Mouse (Mus musculus) forebrain, embryonic 13.5 days (tissue): ENCODE data around the gene Zfp619. TPM values are rescaled to one million over a fixed set of nuclear protein-coding genes. Genes with fewer than 3 reads are reported as not detected.
"Not testable (repeated sequence)": the region's sequence is repeated elsewhere in the genome, so short reads cannot be mapped to it uniquely, and the experiment has no call there.

ENCODE experiments used
- ATAC-seq: fragments of 200-750 bp; cut with Nextera tagmentation; 2 replicates; pipeline ENCODE4 v1.8.0; 2017
- H3K27ac ChIP-seq: fragments of 300-500 bp; sonication (generic); 2 replicates; pipeline ENCODE4 v1.5.1; 2015; ENCODE audit warnings: inconsistent platforms, mild to moderate bottlenecking, moderate library complexity
- H3K27me3 ChIP-seq: fragments of 300-500 bp; sonication (generic); 2 replicates; pipeline ENCODE4 v1.6.1; 2015; ENCODE audit warnings: mild to moderate bottlenecking, inconsistent platforms
- H3K36me3 ChIP-seq: fragments of 300-500 bp; sonication (generic); 2 replicates; pipeline ENCODE4 v1.6.1; 2015; ENCODE audit warnings: mild to moderate bottlenecking, inconsistent platforms; ENCODE audit not compliant: poor library complexity, severe bottlenecking
- H3K4me1 ChIP-seq: fragments of 300-500 bp; sonication (generic); 2 replicates; pipeline ENCODE4 v1.6.1; 2015; ENCODE audit warnings: inconsistent platforms
- H3K4me2 ChIP-seq: fragments of 300-500 bp; sonication (generic); 2 replicates; pipeline ENCODE4 v1.6.1; 2015; ENCODE audit warnings: inconsistent platforms, mild to moderate bottlenecking, moderate library complexity
- H3K4me3 ChIP-seq: fragments of 300-500 bp; sonication (generic); 2 replicates; pipeline ENCODE4 v1.5.1; 2015; ENCODE audit warnings: mild to moderate bottlenecking, inconsistent platforms
- H3K9ac ChIP-seq: fragments of 300-500 bp; sonication (generic); 2 replicates; pipeline ENCODE4 v1.6.1; 2015; ENCODE audit warnings: mild to moderate bottlenecking, inconsistent platforms
- H3K9me3 ChIP-seq: fragments of 300-500 bp; sonication (generic); replicated peaks from 2 replicates; pipeline ENCODE4 v1.6.1; 2016; ENCODE audit warnings: inconsistent platforms
- WGBS: fragments of 180-500 bp; shearing (Covaris S2); methylation state at CpG from one replicate; pipeline ENCODE4 v1.1.7; 2015; 5-methylcytosine and 5-hydroxymethylcytosine counted together
- polyA plus RNA-seq: library from polyadenylated mRNA; unstranded; fragments of >200 nt; fragmentation: Nextera tagmentation; extraction: Ambion mirVana; gene quantifications from 2 replicates; pipeline ENCODE4 v1.2.1, GENCODE M21; 2015

Zfp619 gene
- polyA plus RNA-seq, 1 experiment from 2014 or later: 2.7 TPM

DNA sequence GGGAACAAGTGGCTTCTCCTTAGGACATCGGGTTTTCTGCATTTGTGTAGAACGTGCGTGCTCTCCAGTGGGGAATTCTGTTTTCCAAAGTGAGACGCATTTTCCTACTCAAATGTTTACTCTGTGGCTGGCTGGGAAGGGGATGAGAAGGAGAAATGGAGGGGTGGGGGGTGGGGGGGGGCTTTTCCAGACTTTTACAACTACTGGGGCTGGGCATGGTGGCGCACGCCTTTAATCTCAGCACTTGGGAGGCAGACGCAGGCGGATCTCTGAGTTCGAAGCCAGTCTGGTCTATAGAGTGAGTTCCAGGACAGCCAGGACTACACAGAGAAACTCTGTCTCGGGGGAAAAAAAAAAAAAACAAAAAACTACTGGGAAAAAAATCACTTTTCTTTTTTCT, 27.6 kb downstream of the Zfp619 start:
- H3K36me3 ChIP-seq: no peaks in the 10 kb centered on the region
- no peak for ATAC-seq
- H3K27ac ChIP-seq: no peak overlapping the region
- no peaks in the 10 kb centered on the region for H3K9me3 ChIP-seq
- peak overlapping the region; percentile 80 for H3K4me2 ChIP-seq
- H3K9ac ChIP-seq: peak overlapping the region; percentile 81
- WGBS: 52% methylated on average over 10 of the region's 10 CpGs
- H3K4me1 ChIP-seq: peaks cover 6% of the 10 kb centered on the region; the same call in 1 of the 2 replicates
- H3K27me3 ChIP-seq: no peaks in the 10 kb centered on the region
- peak overlapping the region; percentile 54 for H3K4me3 ChIP-seq

DNA sequence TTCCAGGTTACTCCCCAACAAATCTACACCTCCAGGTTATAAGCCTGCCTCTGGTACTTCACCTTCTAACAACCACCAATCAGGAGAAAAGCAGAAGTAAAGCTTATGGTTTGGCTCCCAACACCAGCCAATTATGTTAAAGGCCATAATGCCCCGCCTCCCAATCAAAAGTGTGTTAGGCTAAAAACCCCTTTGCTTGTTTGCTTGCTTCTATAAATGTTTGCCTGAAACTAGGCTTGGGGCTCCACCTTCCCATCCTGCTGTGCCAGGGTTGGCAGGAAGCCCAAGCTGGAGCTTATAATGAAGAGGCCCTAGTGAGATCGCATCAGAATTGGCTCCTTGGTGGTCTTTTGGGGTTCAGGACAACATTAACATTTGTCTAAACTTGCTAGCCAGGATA, 31.8 kb downstream of the Zfp619 start:
- H3K36me3 ChIP-seq: no peaks in the 10 kb centered on the region
- ATAC-seq: no peak
- H3K27ac ChIP-seq: no peak overlapping the region
- no peaks in the 10 kb centered on the region for H3K9me3 ChIP-seq
- H3K4me1 ChIP-seq: peaks cover 22% of the 10 kb centered on the region
- H3K4me3 ChIP-seq: no peak overlapping the region
- no peak overlapping the region for H3K4me2 ChIP-seq
- no peaks in the 10 kb centered on the region for H3K27me3 ChIP-seq
- H3K9ac ChIP-seq: no peak overlapping the region
- 67% methylated on average over 2 of the region's 2 CpGs for WGBS

DNA sequence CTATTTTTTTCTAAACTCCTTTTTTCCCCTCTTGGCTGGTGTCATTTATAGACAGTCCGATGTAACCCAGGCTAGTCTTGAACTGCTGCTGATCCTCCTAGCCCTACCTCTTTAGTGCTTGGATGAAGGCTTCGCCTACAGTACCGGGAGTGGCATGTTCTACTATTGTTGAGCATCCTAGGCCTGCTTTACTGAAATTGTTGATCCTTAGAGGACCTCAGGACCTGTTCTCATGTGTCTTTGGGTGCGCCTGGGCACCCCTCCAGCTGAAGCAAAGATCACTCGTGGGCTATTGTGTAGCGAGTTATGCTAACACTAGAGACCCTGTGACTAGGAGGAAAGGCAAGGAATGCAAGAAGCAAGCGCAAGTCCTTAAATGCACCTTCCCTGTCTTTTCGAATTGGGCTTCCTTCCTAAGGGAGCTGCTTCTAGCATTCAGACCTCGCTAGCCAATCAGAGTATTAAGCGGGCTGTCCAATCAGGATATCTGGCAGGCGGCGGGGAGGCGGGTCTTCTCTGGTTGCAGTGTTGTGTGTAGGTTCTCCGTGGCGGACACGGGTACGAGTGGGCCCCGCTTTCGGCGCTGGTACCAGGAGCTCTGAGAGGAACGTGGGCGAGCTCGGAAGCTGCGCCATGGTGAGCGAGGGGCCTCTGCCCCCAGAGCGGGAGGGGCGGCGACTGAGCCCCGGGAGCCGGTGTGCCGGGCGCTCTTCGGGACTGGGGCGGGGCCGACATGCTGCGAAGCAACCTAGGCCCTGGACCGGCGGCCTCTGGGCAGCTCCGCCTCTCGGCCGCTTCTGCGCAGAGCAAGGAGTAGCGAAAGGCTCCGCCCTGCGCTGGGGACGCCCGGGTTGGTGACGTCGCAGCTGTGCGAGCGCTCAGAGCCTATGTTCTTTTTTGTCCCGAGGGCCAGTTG, 34.7 kb downstream of the Zfp619 start:
- H3K4me3 ChIP-seq: peak overlapping the region; percentile 72
- peaks cover 18% of the 10 kb centered on the region for H3K4me1 ChIP-seq
- peaks cover 15% of the 10 kb centered on the region for H3K36me3 ChIP-seq
- H3K27ac ChIP-seq: peak overlapping the region; percentile 92
- H3K4me2 ChIP-seq: peak overlapping the region; percentile 62
- no peaks in the 10 kb centered on the region for H3K9me3 ChIP-seq
- peak overlapping the region; percentile 85 for H3K9ac ChIP-seq
- H3K27me3 ChIP-seq: no peaks in the 10 kb centered on the region
- 3% methylated on average over 52 of the region's 52 CpGs for WGBS
- ATAC-seq: peak; percentile 99

DNA sequence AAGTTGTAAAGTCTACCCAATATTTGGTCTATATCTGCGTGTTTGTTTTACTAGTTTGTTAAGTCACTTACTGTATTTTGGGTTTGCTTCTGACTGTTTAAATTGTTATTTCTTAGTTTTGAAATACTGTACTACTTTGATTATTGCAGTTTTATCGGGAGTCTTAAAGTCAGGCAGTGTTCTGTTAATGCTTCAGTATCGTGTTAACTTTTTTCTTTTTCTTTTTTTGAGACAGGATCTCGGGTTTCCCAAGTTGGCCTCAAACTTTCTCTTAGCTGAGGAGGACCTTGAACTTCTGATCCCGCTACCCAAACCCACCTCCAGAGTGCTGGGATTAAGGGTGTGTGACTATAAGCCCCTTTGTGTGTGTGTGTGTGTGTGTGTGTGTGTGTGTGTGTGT, 35.4 kb downstream of the Zfp619 start:
- peak overlapping the region; percentile 72 for H3K4me3 ChIP-seq
- WGBS: 20% methylated on average over 5 of the region's 5 CpGs
- H3K36me3 ChIP-seq: peaks cover 15% of the 10 kb centered on the region
- H3K27me3 ChIP-seq: no peaks in the 10 kb centered on the region
- no peak for ATAC-seq
- no peak overlapping the region for H3K27ac ChIP-seq
- peak overlapping the region; percentile 85 for H3K9ac ChIP-seq
- peak overlapping the region; percentile 62 for H3K4me2 ChIP-seq
- peaks cover 18% of the 10 kb centered on the region for H3K4me1 ChIP-seq
- H3K9me3 ChIP-seq: no peaks in the 10 kb centered on the region

DNA sequence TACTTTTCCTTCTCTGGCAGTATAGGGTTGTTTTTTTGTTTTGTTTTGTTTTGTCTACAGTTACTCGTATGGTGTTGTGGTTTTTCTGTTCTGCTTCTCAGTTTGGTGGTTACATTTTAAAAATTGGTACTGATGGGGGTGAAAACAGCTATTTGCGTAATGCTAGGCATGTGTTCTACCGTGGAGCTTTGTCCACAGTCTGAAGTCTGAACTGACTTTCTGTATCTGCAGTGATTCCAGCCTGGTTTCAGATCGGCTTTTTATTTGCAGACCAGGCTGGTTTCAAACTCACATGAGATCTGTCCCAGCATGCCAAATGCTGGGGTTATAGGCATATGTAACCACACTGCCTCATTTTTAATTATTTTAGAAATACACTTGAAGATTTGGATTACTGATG, 36.3 kb downstream of the Zfp619 start:
- Histone ChIP-seq H3K9ac (peak overlapping the region; percentile 37; the same call in 1 of the 2 replicates), H3K4me1 (peaks cover 18% of the 10 kb centered on the region), H3K4me3 (no peak overlapping the region), H3K27me3 (no peaks in the 10 kb centered on the region), H3K36me3 (peaks cover 15% of the 10 kb centered on the region), H3K9me3 (no peaks in the 10 kb centered on the region), H3K27ac (no peak overlapping the region), H3K4me2 (no peak overlapping the region)
- no peak for ATAC-seq
- WGBS: 92% methylated on average over 4 of the region's 4 CpGs

DNA sequence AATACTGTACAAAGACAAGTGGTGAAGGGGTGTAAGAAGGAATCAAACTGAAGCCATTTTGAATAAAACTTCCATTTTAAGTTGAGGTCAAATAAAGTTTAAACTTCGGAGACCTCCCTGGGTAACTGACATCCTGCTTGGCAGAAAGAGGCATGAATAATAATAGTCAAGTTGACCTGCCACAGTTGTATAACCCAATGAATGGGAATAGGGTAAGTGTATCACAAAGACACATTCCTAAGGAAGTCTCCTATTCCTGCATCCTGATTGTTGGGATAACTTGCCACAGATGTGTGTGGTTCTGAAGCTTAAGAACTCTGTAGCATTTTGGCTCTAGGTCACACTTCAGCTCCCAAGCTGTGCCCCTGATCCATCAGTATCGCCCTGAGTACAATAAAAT, 62.5 kb downstream of the Zfp619 start:
- no peaks in the 10 kb centered on the region for H3K27me3 ChIP-seq
- no peak overlapping the region for H3K4me2 ChIP-seq
- H3K9me3 ChIP-seq: no peaks in the 10 kb centered on the region
- no peak overlapping the region for H3K27ac ChIP-seq
- H3K4me1 ChIP-seq: no peaks in the 10 kb centered on the region
- no peak overlapping the region for H3K4me3 ChIP-seq
- WGBS: 65% methylated on average over 2 of the region's 2 CpGs
- no peak overlapping the region for H3K9ac ChIP-seq
- H3K36me3 ChIP-seq: no peaks in the 10 kb centered on the region
- no peak for ATAC-seq

DNA sequence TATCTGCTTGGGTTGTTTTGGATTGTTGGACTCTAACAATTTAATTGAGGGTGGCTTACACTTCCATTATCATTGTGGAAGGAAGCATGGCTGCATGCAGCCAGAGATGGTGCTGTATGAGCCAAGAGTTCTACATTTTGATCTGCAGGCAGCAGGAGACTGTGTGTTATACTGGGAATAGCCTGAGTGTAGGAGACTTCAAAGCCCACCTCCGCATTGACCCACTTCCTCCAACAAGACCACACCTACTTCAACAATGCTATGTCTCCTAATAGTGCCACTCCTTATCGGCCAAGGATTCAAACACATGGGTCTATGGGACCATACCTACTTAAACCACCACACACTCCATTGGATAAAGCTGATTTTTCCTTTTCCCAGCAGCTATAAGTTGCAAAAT, 63.0 kb downstream of the Zfp619 start:
- Histone ChIP-seq H3K4me2 (no peak overlapping the region), H3K9ac (no peak overlapping the region), H3K27me3 (no peaks in the 10 kb centered on the region), H3K4me1 (no peaks in the 10 kb centered on the region), H3K9me3 (no peaks in the 10 kb centered on the region), H3K36me3 (no peaks in the 10 kb centered on the region), H3K4me3 (no peak overlapping the region), H3K27ac (no peak overlapping the region)
- no peak for ATAC-seq
- 95% methylated on average over 2 of the region's 2 CpGs for WGBS

DNA sequence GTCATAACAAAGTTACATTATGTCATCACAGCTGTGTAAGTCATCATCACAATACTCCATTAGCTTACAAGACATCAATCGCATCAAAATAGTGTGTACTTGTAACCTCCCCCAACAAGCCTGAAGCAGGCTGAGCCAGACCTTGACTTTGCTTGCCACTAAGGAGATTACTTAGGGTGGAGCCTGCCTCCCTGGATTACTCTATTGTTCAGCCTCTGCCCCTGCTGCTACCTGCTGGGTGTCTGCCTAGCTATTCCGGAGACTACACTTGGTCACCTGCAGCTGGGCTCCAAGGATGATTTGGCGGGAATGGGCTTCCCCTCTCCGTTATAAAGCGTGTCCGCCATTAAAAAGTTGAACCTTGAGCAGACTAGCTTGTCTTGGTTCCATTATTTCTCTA, 69.3 kb downstream of the Zfp619 start:
- not testable (repeated sequence) for H3K9me3 ChIP-seq, H3K9ac ChIP-seq, ATAC-seq, H3K4me1 ChIP-seq, H3K27me3 ChIP-seq, H3K4me2 ChIP-seq, H3K36me3 ChIP-seq, H3K4me3 ChIP-seq, H3K27ac ChIP-seq
- 36% methylated on average over 6 of the region's 6 CpGs for WGBS

DNA sequence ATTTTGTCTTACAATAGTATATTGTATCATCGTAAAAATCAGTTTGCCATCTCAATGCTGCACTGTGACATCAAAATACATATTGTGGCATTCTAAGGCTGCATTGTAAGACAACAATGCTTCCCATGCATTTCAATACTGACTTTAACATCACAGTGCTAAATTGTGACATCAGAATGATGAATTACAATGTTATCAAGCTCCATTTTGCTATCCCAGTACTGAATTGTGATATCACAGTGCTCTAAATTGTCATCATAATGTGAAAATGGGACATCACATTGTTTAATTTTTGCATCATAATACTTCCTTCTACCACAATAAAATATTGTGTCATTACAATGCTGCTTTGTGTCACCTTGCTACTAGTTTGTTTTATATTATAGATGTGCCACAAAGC, 70.5 kb downstream of the Zfp619 start:
- no peak overlapping the region for H3K27ac ChIP-seq
- no peaks in the 10 kb centered on the region for H3K4me1 ChIP-seq
- H3K36me3 ChIP-seq: no peaks in the 10 kb centered on the region
- H3K9me3 ChIP-seq: no peaks in the 10 kb centered on the region
- H3K4me3 ChIP-seq: peak overlapping the region; percentile 44
- WGBS: 84% methylated on average over 1 of the region's 1 CpGs
- H3K9ac ChIP-seq: no peak overlapping the region
- peak; percentile 13; the same call in 1 of the 2 replicates for ATAC-seq
- no peaks in the 10 kb centered on the region for H3K27me3 ChIP-seq
- H3K4me2 ChIP-seq: peak overlapping the region; percentile 57

DNA sequence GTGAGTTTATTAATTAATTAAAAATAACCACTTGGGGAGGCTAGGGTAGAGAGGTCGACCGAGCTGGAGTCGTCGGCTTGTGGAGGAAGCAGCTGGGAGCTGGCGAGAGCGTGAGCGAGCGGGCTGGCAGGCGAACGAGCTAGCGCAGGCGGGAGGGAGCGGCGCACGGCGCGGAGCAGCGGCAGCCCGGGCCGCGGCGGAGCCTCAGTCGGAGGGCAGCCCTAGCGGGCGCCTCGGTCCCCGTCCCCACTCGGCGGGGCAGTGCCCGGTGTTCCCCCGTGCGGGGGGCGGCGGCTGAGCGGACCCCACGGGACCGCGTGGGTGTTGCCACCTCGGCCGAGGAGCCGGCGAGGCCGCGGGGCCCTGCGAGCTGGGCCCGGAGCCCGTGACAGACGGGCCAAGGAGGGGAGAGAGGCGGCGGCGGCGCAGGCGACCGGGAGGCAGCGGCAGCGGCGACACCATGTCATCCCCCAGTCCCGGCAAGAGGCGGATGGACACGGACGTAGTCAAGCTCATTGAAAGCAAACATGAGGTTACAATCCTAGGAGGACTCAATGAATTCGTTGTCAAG, 71.0 kb downstream of the Zfp619 start:
- H3K27me3 ChIP-seq, H3K4me1 ChIP-seq, H3K36me3 ChIP-seq, H3K9me3 ChIP-seq: not testable (repeated sequence)
- Histone ChIP-seq H3K4me3 (peak overlapping the region; percentile 44), H3K4me2 (peak overlapping the region; percentile 57), H3K9ac (peak overlapping the region; percentile 70), H3K27ac (peak overlapping the region; percentile 48; the same call in 1 of the 2 replicates)
- peak; percentile 96 for ATAC-seq
- under 1% methylated on average over 41 of the region's 62 CpGs for WGBS

DNA sequence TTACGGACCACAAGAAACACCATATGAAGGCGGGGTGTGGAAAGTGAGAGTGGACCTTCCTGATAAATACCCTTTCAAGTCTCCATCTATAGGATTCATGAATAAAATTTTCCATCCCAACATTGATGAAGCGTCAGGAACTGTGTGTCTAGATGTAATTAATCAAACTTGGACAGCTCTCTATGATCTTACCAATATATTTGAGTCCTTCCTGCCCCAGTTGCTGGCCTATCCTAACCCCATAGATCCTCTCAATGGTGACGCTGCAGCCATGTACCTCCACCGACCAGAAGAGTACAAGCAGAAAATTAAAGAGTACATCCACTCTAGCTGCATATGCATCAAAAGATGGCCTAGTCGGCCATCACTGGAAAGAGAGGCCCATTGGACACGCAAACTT, 71.5 kb downstream of the Zfp619 start:
- ATAC-seq: peak; percentile 22
- Histone ChIP-seq H3K9ac (peak overlapping the region; percentile 70), H3K4me3 (peak overlapping the region; percentile 44), H3K4me2 (peak overlapping the region; percentile 57)
- not testable (repeated sequence) for H3K27me3 ChIP-seq, H3K4me1 ChIP-seq, H3K27ac ChIP-seq, H3K9me3 ChIP-seq, H3K36me3 ChIP-seq
- 43% methylated on average over 7 of the region's 7 CpGs for WGBS
